Mouse (Mus musculus): ENCODE measurements at regions not wholly inside any gene's neighbourhood (a gene's known extent, or its start where the extent isn't known, plus 50 kb on each side); places are given as distances from the start of the nearest gene placed in this dataset.

DNA sequence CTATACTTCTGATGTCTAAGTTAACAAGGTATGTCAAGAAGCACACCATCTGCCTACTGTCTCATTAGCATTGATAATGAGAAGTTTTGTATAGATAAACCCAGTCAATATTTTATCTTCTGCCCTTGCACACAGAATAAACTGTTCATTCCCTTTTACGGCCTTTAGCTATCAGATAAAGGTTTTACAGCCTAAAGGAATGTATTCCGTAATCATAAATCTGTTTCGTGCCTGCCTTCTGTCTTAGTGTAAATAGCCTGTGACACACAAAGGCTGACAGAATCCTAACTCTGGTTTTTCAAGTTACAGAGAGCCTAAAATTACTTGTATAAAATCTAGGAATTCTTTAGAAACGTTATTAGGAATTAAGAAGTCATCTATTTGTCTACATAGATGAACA is 97.6 kb upstream of the Kctd3 start:
- H3K9ac ChIP-seq (ENCODE audit: low read depth, low read length) = no peak overlapping the region
- TF ChIP-seq POLR2A (IDR thresholded peaks at IDR 0.05; ENCODE audit: extremely low read depth, insufficient read depth, low read length) = no peak
- TF ChIP-seq CTCF (IDR thresholded peaks at IDR 0.05; ENCODE audit: low read depth, low read length) = no peak
- H3K4me1 ChIP-seq (ENCODE audit: control insufficient read depth, insufficient read depth, low read length) = no peaks in the 10 kb centered on the region
- no peak overlapping the region for H3K27ac ChIP-seq (replicated peaks; ENCODE audit: insufficient read depth, low read depth, low read length)
- H3K79me2 ChIP-seq (ENCODE audit: control insufficient read depth, insufficient read depth, low read length) = no peaks in the 10 kb centered on the region
- H3K36me3 ChIP-seq (ENCODE audit: control insufficient read depth, insufficient read depth, low read length) = no peaks in the 10 kb centered on the region
- WGBS = 75% methylated on average over 4 of the region's 4 CpGs
- H3K27me3 ChIP-seq (ENCODE audit: control insufficient read depth, insufficient read depth, low read length) = no peaks in the 10 kb centered on the region
- no peak overlapping the region for H3K4me3 ChIP-seq (ENCODE audit: insufficient read depth, low read depth, low read length)
- no peak for DNase-seq (ENCODE audit: extremely low read depth, low read depth, low spot score)

DNA sequence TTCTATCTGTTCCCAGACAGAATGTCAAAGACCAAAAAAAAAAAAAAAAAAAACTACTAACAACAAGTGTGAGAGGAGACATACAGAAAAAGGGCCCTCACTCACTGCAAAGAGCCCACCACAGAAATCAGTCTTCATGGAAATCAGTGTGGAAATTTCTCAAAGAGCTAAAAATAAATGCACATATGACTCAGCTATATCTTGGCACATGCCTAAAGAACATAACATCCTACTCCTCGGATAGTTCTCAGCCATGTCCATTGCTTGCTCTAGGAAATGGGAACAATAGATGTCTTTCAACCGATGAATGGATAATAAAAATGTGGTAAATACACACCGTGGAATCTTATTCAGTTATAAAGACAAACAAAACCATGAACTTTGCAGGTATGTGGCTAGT is 95.1 kb upstream of the Kctd3 start:
- no peak for DNase-seq (ENCODE audit: extremely low read depth, low read depth, low spot score)
- H3K27me3 ChIP-seq (ENCODE audit: control insufficient read depth, insufficient read depth, low read length) = no peaks in the 10 kb centered on the region
- no peaks in the 10 kb centered on the region for H3K36me3 ChIP-seq (ENCODE audit: control insufficient read depth, insufficient read depth, low read length)
- no peak overlapping the region for H3K4me3 ChIP-seq (ENCODE audit: insufficient read depth, low read depth, low read length)
- no peak overlapping the region for H3K27ac ChIP-seq (replicated peaks; ENCODE audit: insufficient read depth, low read depth, low read length)
- no peaks in the 10 kb centered on the region for H3K4me1 ChIP-seq (ENCODE audit: control insufficient read depth, insufficient read depth, low read length)
- H3K9ac ChIP-seq (ENCODE audit: low read depth, low read length) = no peak overlapping the region
- 75% methylated on average over 3 of the region's 3 CpGs for WGBS
- TF ChIP-seq CTCF (IDR thresholded peaks at IDR 0.05; ENCODE audit: low read depth, low read length) (no peak), POLR2A (IDR thresholded peaks at IDR 0.05; ENCODE audit: extremely low read depth, insufficient read depth, low read length) (no peak)
- no peaks in the 10 kb centered on the region for H3K79me2 ChIP-seq (ENCODE audit: control insufficient read depth, insufficient read depth, low read length)

DNA sequence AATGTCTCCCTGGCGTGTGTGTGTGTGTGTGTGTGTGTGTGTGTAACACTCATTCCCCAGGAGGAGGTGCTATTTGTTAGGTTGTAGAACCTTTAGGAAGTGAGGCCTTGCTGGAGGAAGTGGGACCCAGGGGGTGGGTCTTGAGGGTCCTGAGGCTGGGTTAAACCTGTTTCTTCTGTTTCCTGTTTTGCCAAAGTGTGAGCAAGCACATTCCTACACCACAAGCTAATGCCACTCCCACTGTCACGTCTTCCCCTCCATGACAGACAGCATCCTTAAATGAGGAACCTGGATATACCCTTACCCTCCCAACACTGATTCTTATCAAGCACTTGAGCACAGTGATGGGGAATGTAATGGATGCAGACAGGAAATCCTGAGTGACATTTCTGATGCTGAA is 91.5 kb upstream of the Kctd3 start:
- H3K4me3 ChIP-seq (ENCODE audit: insufficient read depth, low read depth, low read length) = no peak overlapping the region
- no peak for DNase-seq (ENCODE audit: extremely low read depth, low read depth, low spot score)
- H3K4me1 ChIP-seq (ENCODE audit: control insufficient read depth, insufficient read depth, low read length) = peaks cover 3% of the 10 kb centered on the region; the same call in 1 of the 2 replicates
- H3K27me3 ChIP-seq (ENCODE audit: control insufficient read depth, insufficient read depth, low read length) = no peaks in the 10 kb centered on the region; the same call in 1 of the 2 replicates
- 67% methylated on average over 2 of the region's 2 CpGs for WGBS
- TF ChIP-seq POLR2A (IDR thresholded peaks at IDR 0.05; ENCODE audit: extremely low read depth, insufficient read depth, low read length) (no peak), CTCF (IDR thresholded peaks at IDR 0.05; ENCODE audit: low read depth, low read length) (no peak)
- no peaks in the 10 kb centered on the region for H3K36me3 ChIP-seq (ENCODE audit: control insufficient read depth, insufficient read depth, low read length)
- no peak overlapping the region for H3K9ac ChIP-seq (ENCODE audit: low read depth, low read length)
- H3K27ac ChIP-seq (replicated peaks; ENCODE audit: insufficient read depth, low read depth, low read length) = no peak overlapping the region
- no peaks in the 10 kb centered on the region for H3K79me2 ChIP-seq (ENCODE audit: control insufficient read depth, insufficient read depth, low read length)

DNA sequence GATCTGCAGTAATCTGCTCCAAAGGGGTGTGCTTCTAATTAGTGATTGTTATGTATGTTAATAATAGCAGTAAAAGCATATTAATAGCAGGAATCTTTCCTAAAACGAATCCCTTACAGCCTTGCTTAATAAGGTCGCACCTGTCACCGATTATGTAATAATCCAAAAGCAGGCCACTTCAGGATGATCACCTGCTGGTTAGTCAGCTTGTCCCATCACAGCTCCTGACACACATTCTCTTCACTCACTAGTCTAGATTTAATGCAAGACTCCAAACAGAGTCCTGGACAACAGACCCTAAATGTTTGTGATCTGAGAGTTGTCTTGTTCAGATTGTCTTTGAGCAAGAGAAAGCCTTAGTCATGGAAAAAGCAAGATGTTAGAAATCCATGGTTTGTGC is 85.2 kb upstream of the Kctd3 start:
- Histone ChIP-seq H3K27ac (replicated peaks; ENCODE audit: insufficient read depth, low read depth, low read length) (no peak overlapping the region), H3K4me3 (ENCODE audit: insufficient read depth, low read depth, low read length) (no peak overlapping the region), H3K4me1 (ENCODE audit: control insufficient read depth, insufficient read depth, low read length) (peaks cover 3% of the 10 kb centered on the region; the same call in 1 of the 2 replicates), H3K36me3 (ENCODE audit: control insufficient read depth, insufficient read depth, low read length) (no peaks in the 10 kb centered on the region), H3K9ac (ENCODE audit: low read depth, low read length) (no peak overlapping the region), H3K27me3 (ENCODE audit: control insufficient read depth, insufficient read depth, low read length) (no peaks in the 10 kb centered on the region; the same call in 1 of the 2 replicates), H3K79me2 (ENCODE audit: control insufficient read depth, insufficient read depth, low read length) (no peaks in the 10 kb centered on the region)
- TF ChIP-seq POLR2A (IDR thresholded peaks at IDR 0.05; ENCODE audit: extremely low read depth, insufficient read depth, low read length) (no peak), CTCF (IDR thresholded peaks at IDR 0.05; ENCODE audit: low read depth, low read length) (no peak)
- no peak for DNase-seq (ENCODE audit: extremely low read depth, low read depth, low spot score)
- 88% methylated on average over 3 of the region's 3 CpGs for WGBS

DNA sequence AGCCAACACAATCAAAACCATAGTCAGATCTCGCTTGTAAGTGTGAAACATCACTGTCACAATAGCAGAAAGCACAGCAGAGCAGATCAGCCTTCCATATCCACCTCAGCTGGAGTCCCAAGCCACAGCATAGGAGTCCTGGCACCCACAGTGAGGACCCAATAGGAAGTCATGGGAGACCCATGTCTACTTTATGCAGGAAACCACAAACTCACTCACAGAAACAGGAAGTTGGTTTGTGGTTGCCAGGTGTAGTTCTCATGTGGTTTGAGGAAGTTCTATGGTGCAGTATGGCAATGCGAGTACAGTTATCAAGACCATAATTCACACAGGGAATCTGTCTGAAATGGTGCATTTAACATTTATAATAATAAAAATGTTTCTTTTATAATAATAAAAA is 77.6 kb upstream of the Kctd3 start:
- DNase-seq (ENCODE audit: extremely low read depth, low read depth, low spot score) = no peak

DNA sequence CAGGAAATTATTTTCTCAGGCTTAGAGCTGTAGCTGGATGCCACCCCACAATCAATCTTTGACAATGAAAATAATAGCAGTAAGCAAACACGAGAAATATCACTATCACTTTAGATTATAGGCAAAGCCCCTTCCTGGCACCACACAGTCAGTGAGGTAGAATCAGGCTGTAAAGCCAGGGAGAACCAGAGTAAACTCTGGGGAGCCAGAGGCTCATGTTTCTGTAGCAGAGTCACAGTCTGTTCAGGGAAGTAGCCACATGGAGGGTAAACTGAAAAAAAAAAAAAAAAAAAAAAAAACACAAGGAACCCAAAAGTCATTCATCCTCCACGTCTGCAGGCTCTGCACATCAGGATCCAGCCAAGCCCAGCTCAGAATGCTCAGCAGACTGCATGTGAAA is 73.6 kb upstream of the Kctd3 start:
- H3K9ac ChIP-seq (ENCODE audit: low read depth, low read length) = no peak overlapping the region
- H3K27me3 ChIP-seq (ENCODE audit: control insufficient read depth, insufficient read depth, low read length) = no peaks in the 10 kb centered on the region
- no peaks in the 10 kb centered on the region for H3K79me2 ChIP-seq (ENCODE audit: control insufficient read depth, insufficient read depth, low read length)
- 58% methylated on average over 2 of the region's 2 CpGs for WGBS
- no peak for DNase-seq (ENCODE audit: extremely low read depth, low read depth, low spot score)
- no peak overlapping the region for H3K27ac ChIP-seq (replicated peaks; ENCODE audit: insufficient read depth, low read depth, low read length)
- H3K4me3 ChIP-seq (ENCODE audit: insufficient read depth, low read depth, low read length) = no peak overlapping the region
- H3K4me1 ChIP-seq (ENCODE audit: control insufficient read depth, insufficient read depth, low read length) = no peaks in the 10 kb centered on the region
- no peaks in the 10 kb centered on the region for H3K36me3 ChIP-seq (ENCODE audit: control insufficient read depth, insufficient read depth, low read length)
- TF ChIP-seq CTCF (IDR thresholded peaks at IDR 0.05; ENCODE audit: low read depth, low read length) = no peak
- no peak for TF ChIP-seq POLR2A (IDR thresholded peaks at IDR 0.05; ENCODE audit: extremely low read depth, insufficient read depth, low read length)

More for the DNA sequence above, 77.6 kb upstream of the Kctd3 start:
- no peak for TF ChIP-seq POLR2A (IDR thresholded peaks at IDR 0.05; ENCODE audit: extremely low read depth, insufficient read depth, low read length)
- TF ChIP-seq CTCF (IDR thresholded peaks at IDR 0.05; ENCODE audit: low read depth, low read length) = no peak
- 78% methylated on average over 2 of the region's 2 CpGs for WGBS
- Histone ChIP-seq H3K36me3 (ENCODE audit: control insufficient read depth, insufficient read depth, low read length) (no peaks in the 10 kb centered on the region), H3K4me1 (ENCODE audit: control insufficient read depth, insufficient read depth, low read length) (no peaks in the 10 kb centered on the region), H3K4me3 (ENCODE audit: insufficient read depth, low read depth, low read length) (no peak overlapping the region), H3K79me2 (ENCODE audit: control insufficient read depth, insufficient read depth, low read length) (no peaks in the 10 kb centered on the region), H3K9ac (ENCODE audit: low read depth, low read length) (no peak overlapping the region), H3K27ac (replicated peaks; ENCODE audit: insufficient read depth, low read depth, low read length) (no peak overlapping the region), H3K27me3 (ENCODE audit: control insufficient read depth, insufficient read depth, low read length) (no peaks in the 10 kb centered on the region)
